Mouse (Mus musculus): ENCODE results near the gene Nrip1.

- no peak for TF ChIP-seq NELFE (IDR thresholded peaks at IDR 0.05; ENCODE audit: low read depth, low read length)
- no peak for TF ChIP-seq MEF2A (IDR thresholded peaks at IDR 0.05; ENCODE audit: borderline replicate concordance, low read depth, low read length)
- TF ChIP-seq NRF1 (IDR thresholded peaks at IDR 0.05; ENCODE audit: low read depth, low read length) = no peak
- no peak for TF ChIP-seq MAX (IDR thresholded peaks at IDR 0.05; ENCODE audit: low read length)
- TF ChIP-seq POLR2A (IDR thresholded peaks at IDR 0.05; ENCODE audit: low read depth, low read length) = no peak
- TF ChIP-seq KAT2A (IDR thresholded peaks at IDR 0.05; ENCODE audit: insufficient replicate concordance, low read length) = no peak
- no peak for TF ChIP-seq ZKSCAN1 (IDR thresholded peaks at IDR 0.05; ENCODE audit: borderline replicate concordance, low read depth, low read length)
- TF ChIP-seq CHD2 (IDR thresholded peaks at IDR 0.05; ENCODE audit: low read length) = no peak
Measured at GRCm38 (mm10) chr16:76365237-76365636, 8.4 kb downstream of the Nrip1 start.

Measured in CH12.LX (cell line).